In the genomic region with DNA sequence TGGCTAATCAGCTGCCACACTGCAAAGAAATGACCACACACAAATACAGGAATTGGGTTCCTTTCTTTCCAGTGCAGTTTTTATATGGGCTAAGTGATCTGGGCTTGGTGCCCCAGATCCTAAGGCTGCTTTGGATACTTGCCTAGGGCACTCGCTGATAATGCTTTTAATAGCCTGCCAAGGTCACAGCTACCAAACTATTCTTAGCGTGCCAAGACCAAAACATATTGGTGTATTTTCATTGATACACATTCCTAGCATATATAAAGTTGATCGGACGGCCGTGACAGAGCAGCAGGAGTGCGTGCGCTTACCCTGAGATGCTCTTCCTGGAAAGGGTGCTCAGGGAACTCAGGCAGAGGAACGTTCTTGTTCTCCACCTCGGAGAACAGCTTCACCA, we compare ENCODE assay signal across 12 mouse cellular contexts. TPM values are rescaled to one million over a fixed set of nuclear protein-coding genes. Genes with fewer than 3 reads are reported as not detected.
DNase-seq lines count a peak whose midpoint lies in the region; ATAC-seq and TF ChIP-seq lines count a peak whose summit lies in the region.
"Had no signal": no experiment of that assay in that cellular context is flagged by ENCODE, and none has a peak within 500 bp of the region (broad histone marks: within the 10 kb centered on the region; RNA-seq: fewer than 3 reads in every experiment).

No protein-coding gene starts in this region.

- H3K27ac ChIP-seq in heart, embryonic 10.5 days: no peak overlapping the region
- H3K27ac ChIP-seq in heart, postnatal 0 days (ENCODE audit: low read depth): peak overlapping the region; percentile 96

- peaks cover 4% of the 10 kb centered on the region; the same call in 1 of the 2 replicates for H3K4me1 ChIP-seq in heart, embryonic 10.5 days
- H3K4me1 ChIP-seq in heart, postnatal 0 days (ENCODE audit: control insufficient read depth, insufficient read depth): peaks cover 20% of the 10 kb centered on the region
- H3K4me1 ChIP-seq: megakaryocyte, embryonic 14.5 days had no signal

- H3K36me3 ChIP-seq in heart, embryonic 10.5 days: peaks cover 42% of the 10 kb centered on the region
- H3K36me3 ChIP-seq in heart, postnatal 0 days (replicated peaks; ENCODE audit: control insufficient read depth, insufficient read depth, low read length): peaks cover 60% of the 10 kb centered on the region

- H3K27me3 ChIP-seq in heart, embryonic 10.5 days (ENCODE audit: insufficient read depth, poor library complexity, severe bottlenecking): no peaks in the 10 kb centered on the region
- H3K27me3 ChIP-seq in heart, postnatal 0 days (ENCODE audit: control insufficient read depth, insufficient read depth, low read length): no peaks in the 10 kb centered on the region
- H3K27me3 ChIP-seq: CH12.LX; megakaryocyte, embryonic 14.5 days had no signal

- no peak for TF ChIP-seq CTCF in heart, postnatal 0 days (IDR thresholded peaks at IDR 0.05; ENCODE audit: low read depth)

- no peaks in the 10 kb centered on the region for H3K9me3 ChIP-seq in heart, embryonic 10.5 days
- no peaks in the 10 kb centered on the region for H3K9me3 ChIP-seq in heart, postnatal 0 days (replicated peaks; ENCODE audit: control insufficient read depth, low read length)
- H3K9me3 ChIP-seq: megakaryocyte, embryonic 14.5 days had no signal

- peak overlapping the region; percentile 49 for H3K4me2 ChIP-seq in heart, postnatal 0 days (ENCODE audit: low read depth, low read length)

- no peak overlapping the region for H3K4me3 ChIP-seq in heart, embryonic 10.5 days
- 0 out of 2 replicates have a peak overlapping the region, but pooled peaks have one; percentile 16 for H3K4me3 ChIP-seq in heart, postnatal 0 days (ENCODE audit: low read depth, low read length)
- H3K4me3 ChIP-seq: megakaryocyte, embryonic 14.5 days had no signal

- peak; percentile 82 for TF ChIP-seq EP300 in heart, postnatal 0 days (IDR thresholded peaks at IDR 0.05; ENCODE audit: low read depth)

- ATAC-seq in heart, postnatal 0 days (ENCODE audit: insufficient read depth, low read depth): peak; percentile 84
- ATAC-seq: intestine, embryonic 16.5 days had no signal

- WGBS in heart, embryonic 10.5 days: 82% methylated on average over 9 of the region's 9 CpGs
- 27% methylated on average over 9 of the region's 9 CpGs for WGBS in heart, postnatal 0 days

- H3K9ac ChIP-seq in heart, postnatal 0 days (replicated peaks; ENCODE audit: low read depth, low read length): 0 out of 2 replicates have a peak overlapping the region, but pooled peaks have one; percentile 39

- peak; percentile 92 for DNase-seq in heart, adult 11 months
- no peak for DNase-seq in heart, embryonic 10.5 days (ENCODE audit: low spot score)
- peak; percentile 33 to 63 for DNase-seq in adrenal gland, postnatal 36 days
- DNase-seq in cerebellum, postnatal 10 days: peak; percentile 74 to 83
- peak; percentile 87 for DNase-seq in heart, postnatal 0 days (ENCODE audit: low spot score)
- no peak for DNase-seq in kidney, postnatal 4 days
- no peak for DNase-seq in embryo, embryonic 10 days (ENCODE audit: low spot score)
- DNase-seq in thymus, postnatal 0 days (ENCODE audit: low spot score): no peak
- DNase-seq: thymus, postnatal 4 days had no signal

RNA-seq across cellular contexts. Expression of a gene that starts 22.6 kb away (rescaled TPM):
- polyA plus RNA-seq in heart, embryonic 10.5 days (2016; fragmentation: Nextera tagmentation; extraction: Ambion mirVana): 49.9 and 63.3 TPM in 2 replicates
- total RNA-seq in adrenal gland, postnatal 36 days (2021): 10 to 100 TPM; 86.6 to 99.3 TPM
- total RNA-seq in heart, postnatal 0 days (2014; rRNA removed; ENCODE audit: low replicate concordance): 57.5 and 60.8 TPM in 2 replicates
- 68.0 and 72.6 TPM in 2 replicates for polyA plus RNA-seq in heart, postnatal 0 days (2015; fragmentation: Nextera tagmentation; extraction: Ambion mirVana)
- 38.5 and 50.4 TPM in 2 replicates for polyA plus RNA-seq in thymus, postnatal 0 days (2015; fragmentation: Nextera tagmentation; extraction: Ambion mirVana)

Comparison
In these comparisons a context has a peak if more than half of its experiments do, and no peak if none do; other contexts are left out.
1. DNase-seq: peak in heart, adult 11 months (single experiment), adrenal gland, postnatal 36 days (2 of 2), cerebellum, postnatal 10 days (2 of 2) and heart, postnatal 0 days (single experiment); none in heart, embryonic 10.5 days (single experiment), kidney, postnatal 4 days (0 of 2), embryo, embryonic 10 days (single experiment) and thymus, postnatal 0 days (single experiment).